In the genomic region with DNA sequence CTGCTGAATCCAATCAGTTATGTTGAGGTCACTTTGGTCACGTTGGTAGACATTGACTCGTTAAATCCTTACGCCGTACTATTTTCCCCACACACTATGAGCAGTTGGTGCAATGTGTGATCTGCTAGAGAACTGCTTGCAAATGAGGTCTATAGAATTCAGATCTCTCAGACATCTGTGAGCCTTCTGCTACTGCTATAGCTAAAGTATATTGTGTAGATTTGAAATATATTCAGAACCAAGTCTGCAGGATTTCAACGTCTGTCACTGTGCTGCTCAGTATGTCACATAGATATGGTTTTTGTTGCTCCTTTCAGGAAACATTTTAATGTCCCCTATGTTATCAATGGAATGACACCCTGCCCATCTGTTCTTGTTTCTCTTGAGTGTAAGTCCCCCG, we compare ENCODE assay signal across 16 mouse cellular contexts.
"Had no signal": no experiment of that assay in that cellular context is flagged by ENCODE, and none has a peak within 500 bp of the region (broad histone marks: within the 10 kb centered on the region; RNA-seq: fewer than 3 reads in every experiment).

No protein-coding gene starts in this region.

- H3K27ac ChIP-seq: liver, embryonic 13.5 days; midbrain, embryonic 12.5 days; midbrain, embryonic 15.5 days; neural tube, embryonic 12.5 days; stomach, embryonic 15.5 days had no signal

- DNase-seq: kidney, adult 9 months; kidney, postnatal 14 days; kidney, postnatal 4 days; liver, embryonic 13.5 days; lung, adult 2 months; lung, postnatal 14 days; lung, postnatal 4 days; retina, postnatal 1 day; right cerebral cortex, postnatal 25 days; spleen, adult 18-20 months; thymus, postnatal 25 days had no signal

- H3K9me3 ChIP-seq: liver, embryonic 13.5 days; midbrain, embryonic 12.5 days; midbrain, embryonic 15.5 days; neural tube, embryonic 12.5 days; stomach, embryonic 15.5 days had no signal

- H3K27me3 ChIP-seq: liver, embryonic 13.5 days; midbrain, embryonic 12.5 days; midbrain, embryonic 15.5 days; neural tube, embryonic 12.5 days; stomach, embryonic 15.5 days had no signal

- H3K36me3 ChIP-seq: liver, embryonic 13.5 days; midbrain, embryonic 12.5 days; midbrain, embryonic 15.5 days; neural tube, embryonic 12.5 days; stomach, embryonic 15.5 days had no signal

- H3K9ac ChIP-seq: liver, embryonic 13.5 days; midbrain, embryonic 12.5 days; midbrain, embryonic 15.5 days; neural tube, embryonic 12.5 days; stomach, embryonic 15.5 days had no signal

- H3K4me2 ChIP-seq: liver, embryonic 13.5 days; midbrain, embryonic 12.5 days; midbrain, embryonic 15.5 days; neural tube, embryonic 12.5 days; stomach, embryonic 15.5 days had no signal

- H3K4me1 ChIP-seq: liver, embryonic 13.5 days; midbrain, embryonic 15.5 days; neural tube, embryonic 12.5 days; stomach, embryonic 15.5 days had no signal

- H3K4me3 ChIP-seq: liver, embryonic 13.5 days; midbrain, embryonic 12.5 days; midbrain, embryonic 15.5 days; myocyte; neural tube, embryonic 12.5 days; stomach, embryonic 15.5 days had no signal

- ATAC-seq: midbrain, embryonic 15.5 days had no signal
